Mouse (Mus musculus): ENCODE measurements around the gene Tm4sf5. TPM values are rescaled to one million over a fixed set of nuclear protein-coding genes. Genes with fewer than 3 reads are reported as not detected.

Gene Tm4sf5
- polyA plus RNA-seq (2012; ENCODE audit: insufficient read depth, insufficient read length, low replicate concordance, missing spikeins), result not detected in 2 replicates

DNA sequence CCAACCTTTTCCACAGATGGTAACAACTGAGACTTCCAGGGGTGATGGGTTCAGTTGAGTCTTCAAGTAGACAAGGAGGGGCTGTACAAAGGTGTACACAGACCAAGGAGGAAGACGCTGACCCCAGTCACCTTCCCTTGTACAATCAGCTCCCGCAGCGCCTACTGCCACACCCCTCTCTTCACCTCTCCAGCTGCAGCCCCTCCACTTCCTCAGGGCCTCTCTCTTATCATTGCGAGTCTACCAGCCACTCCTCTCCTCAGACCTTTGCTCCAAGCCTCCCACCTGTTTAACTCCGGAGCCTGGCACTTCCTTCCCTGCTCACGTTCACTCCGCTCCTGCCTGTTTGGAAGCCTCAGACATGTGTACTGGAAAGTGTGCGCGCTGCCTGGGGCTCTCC, at the start of gene Tm4sf5:
Gene Tm4sf5 (plus strand): TSS at position 275 of the 400 bp plus-strand sequence.
- no peak for TF ChIP-seq POLR2A (IDR thresholded peaks at IDR 0.05; ENCODE audit: insufficient read depth, low read depth, low read length)
- no peak for TF ChIP-seq CTCF (IDR thresholded peaks at IDR 0.05; ENCODE audit: insufficient read depth, low read depth, low read length)
- Histone ChIP-seq H3K4me3 (ENCODE audit: insufficient read depth, low read depth, low read length) (no peak within 1 kb of the TSS), H3K27ac (ENCODE audit: insufficient read depth, low read depth, low read length) (no peak within 1 kb of the TSS), H3K4me1 (ENCODE audit: control insufficient read depth, insufficient read depth, low read length) (peaks cover 5% of the 10 kb centered on the region)
- 81% methylated on average over 9 of the region's 9 CpGs for WGBS

DNA sequence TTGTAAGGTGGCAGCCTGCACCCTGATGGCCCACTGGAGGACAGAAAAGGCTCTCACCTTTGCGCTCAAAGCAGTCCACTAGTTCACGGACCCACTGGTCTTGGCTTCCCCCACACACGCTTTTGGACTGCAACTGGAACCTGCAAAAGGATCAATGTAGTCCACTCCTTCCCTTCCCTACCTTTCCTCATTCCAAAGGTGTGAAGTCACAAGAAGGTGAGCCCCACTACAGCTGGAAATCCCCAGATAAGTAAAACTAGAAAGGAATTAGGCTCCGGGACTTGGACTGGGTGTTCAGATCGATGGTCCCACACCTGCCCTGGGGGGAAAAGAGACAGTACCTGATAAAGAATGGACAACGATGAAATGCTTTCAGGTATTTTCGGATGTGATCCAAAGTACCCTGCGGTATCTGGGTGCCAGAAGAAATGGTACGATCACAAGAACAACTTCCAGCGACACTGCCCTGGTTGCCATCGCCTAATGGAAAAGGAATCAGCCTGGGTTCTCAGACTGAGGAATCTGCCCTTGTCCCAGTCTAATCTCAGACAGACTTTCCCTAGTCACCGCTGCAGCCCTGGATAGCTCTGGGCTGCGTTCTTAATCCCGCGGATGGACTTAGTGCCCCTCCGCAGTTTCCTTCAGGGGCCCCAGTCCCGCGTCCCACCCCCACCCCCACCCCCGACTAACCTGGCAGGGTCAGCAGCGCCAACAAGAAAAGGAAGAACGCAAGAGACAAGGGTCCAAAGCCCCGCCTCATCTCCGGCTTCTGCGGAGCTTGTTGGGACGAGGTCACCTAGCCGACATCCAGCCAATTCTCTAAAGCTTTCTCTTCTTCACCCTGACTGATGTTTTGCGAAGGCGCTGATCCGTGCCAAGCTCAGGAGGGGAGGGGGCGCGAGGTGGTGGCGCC, 46.1 kb upstream of the Tm4sf5 start, which contains the start of gene Zmynd15:
Gene Zmynd15 (plus strand): TSS at position 746 of the 913 bp plus-strand sequence.
- H3K4me3 ChIP-seq (ENCODE audit: insufficient read depth, low read depth, low read length), result peak within 1 kb of the TSS; percentile 48
- TF ChIP-seq POLR2A (IDR thresholded peaks at IDR 0.05; ENCODE audit: insufficient read depth, low read depth, low read length), result no peak
- TF ChIP-seq CTCF (IDR thresholded peaks at IDR 0.05; ENCODE audit: insufficient read depth, low read depth, low read length), result no peak
- H3K27ac ChIP-seq (ENCODE audit: insufficient read depth, low read depth, low read length), result no peak within 1 kb of the TSS
- peaks cover 8% of the 10 kb centered on the region for H3K4me1 ChIP-seq (ENCODE audit: control insufficient read depth, insufficient read depth, low read length)
- WGBS, result 21% methylated on average over 32 of the region's 32 CpGs

DNA sequence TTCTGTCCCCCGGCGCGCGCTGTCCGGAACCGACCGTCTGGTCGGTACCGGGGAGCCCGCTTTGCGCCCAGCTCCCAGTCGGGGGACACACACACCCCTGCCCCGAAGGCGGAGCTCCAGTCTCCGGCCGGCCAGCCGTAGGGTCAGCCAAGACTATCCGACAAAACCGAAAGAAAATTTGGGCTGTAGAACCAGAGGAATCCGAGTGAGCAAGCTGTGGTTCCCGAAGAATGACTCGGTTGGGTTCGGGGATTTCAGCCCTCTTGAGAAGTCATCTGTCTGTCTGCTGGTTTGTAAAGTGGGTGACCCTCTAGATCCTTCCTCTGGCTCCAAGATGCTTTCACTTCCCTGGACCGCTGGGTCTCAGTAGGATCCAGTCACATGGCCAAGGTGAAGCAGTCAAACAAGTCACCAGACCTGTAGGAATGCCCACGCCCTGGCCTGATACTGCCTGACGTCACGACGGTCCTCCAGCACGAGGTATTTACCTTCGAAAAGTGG, 45.4 kb upstream of the Tm4sf5 start, which contains the start of gene Cxcl16:
Gene Cxcl16 (minus strand): TSS at position 384 of the 501 bp plus-strand sequence.
- Histone ChIP-seq H3K27ac (ENCODE audit: insufficient read depth, low read depth, low read length) (no peak within 1 kb of the TSS), H3K4me3 (ENCODE audit: insufficient read depth, low read depth, low read length) (peak within 1 kb of the TSS; percentile 48), H3K4me1 (ENCODE audit: control insufficient read depth, insufficient read depth, low read length) (peaks cover 8% of the 10 kb centered on the region)
- WGBS, result 8% methylated on average over 30 of the region's 30 CpGs
- no peak for TF ChIP-seq POLR2A (IDR thresholded peaks at IDR 0.05; ENCODE audit: insufficient read depth, low read depth, low read length)
- TF ChIP-seq CTCF (IDR thresholded peaks at IDR 0.05; ENCODE audit: insufficient read depth, low read depth, low read length), result no peak

DNA sequence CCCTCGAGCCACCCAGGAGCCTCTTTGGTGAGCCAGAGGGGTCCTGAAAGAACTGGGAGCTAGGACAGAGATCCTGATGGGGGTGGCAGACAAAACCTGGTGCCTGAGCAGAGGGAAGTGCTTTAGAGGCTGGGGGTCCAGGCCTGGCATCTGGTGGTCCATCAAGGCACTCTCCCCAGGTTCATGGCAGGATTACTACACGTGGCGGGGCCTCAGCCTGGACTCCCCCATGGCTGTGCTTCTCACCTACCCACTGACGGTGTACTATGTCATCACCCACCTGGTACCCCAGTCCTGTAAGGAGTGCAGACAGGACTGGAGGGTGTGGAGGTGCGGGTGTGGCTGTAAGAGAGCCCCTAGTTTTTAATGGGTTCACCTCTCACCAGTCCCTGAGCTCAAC, 41.1 kb upstream of the Tm4sf5 start:
- 87% methylated on average over 5 of the region's 5 CpGs for WGBS
- H3K27ac ChIP-seq (ENCODE audit: insufficient read depth, low read depth, low read length), result no peak overlapping the region
- peaks cover 14% of the 10 kb centered on the region for H3K4me1 ChIP-seq (ENCODE audit: control insufficient read depth, insufficient read depth, low read length)
- H3K4me3 ChIP-seq (ENCODE audit: insufficient read depth, low read depth, low read length), result no peak overlapping the region
- no peak for TF ChIP-seq CTCF (IDR thresholded peaks at IDR 0.05; ENCODE audit: insufficient read depth, low read depth, low read length)
- no peak for TF ChIP-seq POLR2A (IDR thresholded peaks at IDR 0.05; ENCODE audit: insufficient read depth, low read depth, low read length)

DNA sequence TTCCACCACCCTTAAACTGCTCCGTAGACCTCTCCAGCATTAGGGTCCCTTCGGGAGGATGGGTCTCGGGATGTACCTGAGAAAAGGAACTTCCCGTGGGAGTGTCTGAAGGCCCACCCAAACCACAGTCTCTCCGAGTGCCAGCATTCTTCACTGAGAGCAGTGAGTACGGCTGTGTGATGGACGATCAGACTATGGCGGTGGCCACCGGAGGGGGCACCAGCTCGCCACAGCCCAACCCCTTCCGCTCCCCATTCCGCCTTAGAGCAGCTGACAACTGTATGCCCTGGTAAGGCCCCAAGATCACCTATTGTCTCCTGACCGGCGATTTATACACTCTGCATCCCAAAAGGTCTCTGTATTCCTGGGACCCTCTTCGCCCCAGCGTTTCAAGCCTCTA, 39.8 kb upstream of the Tm4sf5 start:
- Histone ChIP-seq H3K4me3 (ENCODE audit: insufficient read depth, low read depth, low read length) (no peak overlapping the region), H3K4me1 (ENCODE audit: control insufficient read depth, insufficient read depth, low read length) (peaks cover 6% of the 10 kb centered on the region; the same call in 1 of the 2 replicates), H3K27ac (ENCODE audit: insufficient read depth, low read depth, low read length) (no peak overlapping the region)
- 41% methylated on average over 16 of the region's 16 CpGs for WGBS
- TF ChIP-seq POLR2A (IDR thresholded peaks at IDR 0.05; ENCODE audit: insufficient read depth, low read depth, low read length) (no peak), CTCF (IDR thresholded peaks at IDR 0.05; ENCODE audit: insufficient read depth, low read depth, low read length) (no peak)

DNA sequence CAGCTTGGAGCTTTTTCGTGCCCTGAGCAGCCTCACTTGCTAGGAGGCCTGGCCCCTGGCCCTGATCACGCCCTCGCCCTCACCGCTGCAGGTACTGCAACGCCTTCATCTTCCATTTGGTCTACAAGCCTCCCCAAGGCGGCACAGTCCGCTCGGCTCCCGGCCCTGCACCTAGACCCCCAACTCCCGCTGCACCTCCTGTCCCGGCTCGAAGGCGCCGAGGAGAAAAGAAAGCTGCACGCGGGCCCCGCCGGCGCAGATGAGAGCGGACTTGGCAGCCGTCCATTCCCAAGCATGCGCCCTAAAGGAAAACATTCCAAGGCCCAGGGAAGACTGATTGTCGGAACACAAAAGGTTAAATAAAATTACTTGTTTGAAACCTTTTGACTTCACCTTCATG, 39.2 kb upstream of the Tm4sf5 start:
- H3K27ac ChIP-seq (ENCODE audit: insufficient read depth, low read depth, low read length), result no peak overlapping the region
- H3K4me1 ChIP-seq (ENCODE audit: control insufficient read depth, insufficient read depth, low read length), result peaks cover 6% of the 10 kb centered on the region; the same call in 1 of the 2 replicates
- no peak overlapping the region for H3K4me3 ChIP-seq (ENCODE audit: insufficient read depth, low read depth, low read length)
- TF ChIP-seq POLR2A (IDR thresholded peaks at IDR 0.05; ENCODE audit: insufficient read depth, low read depth, low read length), result no peak
- TF ChIP-seq CTCF (IDR thresholded peaks at IDR 0.05; ENCODE audit: insufficient read depth, low read depth, low read length), result no peak
- WGBS, result 14% methylated on average over 23 of the region's 23 CpGs

DNA sequence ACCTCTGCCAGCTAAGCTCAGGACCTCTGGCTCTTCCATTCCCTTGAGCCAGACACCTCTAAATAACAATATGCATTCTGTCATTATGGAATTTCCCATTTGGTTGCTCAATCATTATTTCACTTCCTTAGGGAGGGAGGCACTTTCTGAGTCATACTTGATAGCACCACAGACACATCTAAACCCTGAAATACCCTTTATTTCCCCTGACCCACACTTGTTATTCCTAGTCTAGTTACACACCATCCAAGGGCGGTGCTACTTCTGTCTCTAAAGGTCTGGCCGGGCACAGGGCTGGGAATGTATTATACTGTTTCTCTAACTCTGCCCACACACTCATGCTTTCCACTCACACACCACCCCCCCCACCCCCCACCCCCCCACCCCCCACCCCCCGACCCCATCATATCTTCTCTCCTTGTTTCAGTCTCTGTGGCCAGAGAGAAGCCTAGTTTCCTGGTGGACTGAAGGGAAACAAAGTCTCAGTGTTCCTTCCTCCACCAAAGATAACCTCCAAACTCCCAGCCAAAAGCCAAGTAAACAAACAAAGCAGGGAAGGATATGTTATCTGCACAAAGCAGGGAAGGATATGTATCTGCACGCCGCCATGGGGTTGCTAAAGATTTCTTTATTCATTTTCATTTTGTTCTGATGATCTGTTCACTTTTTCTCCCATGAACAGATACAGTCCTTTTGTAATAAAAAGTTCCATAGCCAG, 37.0 kb upstream of the Tm4sf5 start:
- peaks cover 6% of the 10 kb centered on the region; the same call in 1 of the 2 replicates for H3K4me1 ChIP-seq (ENCODE audit: control insufficient read depth, insufficient read depth, low read length)
- no peak overlapping the region for H3K4me3 ChIP-seq (ENCODE audit: insufficient read depth, low read depth, low read length)
- no peak overlapping the region for H3K27ac ChIP-seq (ENCODE audit: insufficient read depth, low read depth, low read length)
- TF ChIP-seq CTCF (IDR thresholded peaks at IDR 0.05; ENCODE audit: insufficient read depth, low read depth, low read length) (no peak), POLR2A (IDR thresholded peaks at IDR 0.05; ENCODE audit: insufficient read depth, low read depth, low read length) (no peak)
- WGBS, result 88% methylated on average over 5 of the region's 5 CpGs

DNA sequence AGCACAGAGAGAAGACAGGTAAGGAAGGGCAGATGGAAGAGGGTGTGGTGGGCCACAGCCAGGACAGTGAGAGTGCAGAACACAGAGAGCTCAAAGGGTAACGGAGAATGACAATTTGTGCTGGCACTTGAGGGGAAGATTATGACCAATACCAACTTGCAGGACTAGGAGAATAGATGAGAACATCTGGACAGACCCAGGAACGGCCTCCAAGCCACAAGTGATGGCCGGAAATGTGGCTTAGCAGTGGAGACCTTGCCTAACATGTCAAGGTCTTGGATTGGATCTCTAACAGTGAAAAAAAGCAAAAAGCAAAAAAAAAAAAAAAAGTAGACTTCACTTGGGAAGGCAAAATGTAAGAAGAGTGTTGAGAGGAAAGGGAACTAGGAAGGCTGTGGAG, 35.3 kb upstream of the Tm4sf5 start:
- H3K4me3 ChIP-seq (ENCODE audit: insufficient read depth, low read depth, low read length), result no peak overlapping the region
- TF ChIP-seq CTCF (IDR thresholded peaks at IDR 0.05; ENCODE audit: insufficient read depth, low read depth, low read length), result no peak
- no peak for TF ChIP-seq POLR2A (IDR thresholded peaks at IDR 0.05; ENCODE audit: insufficient read depth, low read depth, low read length)
- peaks cover 6% of the 10 kb centered on the region; the same call in 1 of the 2 replicates for H3K4me1 ChIP-seq (ENCODE audit: control insufficient read depth, insufficient read depth, low read length)
- no peak overlapping the region for H3K27ac ChIP-seq (ENCODE audit: insufficient read depth, low read depth, low read length)
- 95% methylated on average over 3 of the region's 3 CpGs for WGBS

Data from olfactory bulb, adult 2 months (tissue).